Mouse (Mus musculus) embryonic fibroblast, embryonic 13.5 days (primary cell): ENCODE measurements at regions not wholly inside any gene's neighbourhood (a gene's known extent, or its start where the extent isn't known, plus 50 kb on each side); places are given as distances from the start of the nearest gene placed in this dataset.

Source experiments
- H3K27ac ChIP-seq: 2 replicates; pipeline ENCODE4 v1.5.1; 2012; ENCODE audit warnings: low read length, control low read depth, inconsistent platforms; ENCODE audit not compliant: insufficient read depth
- H3K4me1 ChIP-seq: 2 replicates; pipeline ENCODE4 v1.6.1; 2011; ENCODE audit warnings: low read length; ENCODE audit not compliant: control insufficient read depth, insufficient read depth
- H3K4me3 ChIP-seq: 2 replicates; pipeline ENCODE4 v1.5.1; 2011; ENCODE audit warnings: mild to moderate bottlenecking, control low read depth, low read length; ENCODE audit not compliant: insufficient read depth
- CTCF ChIP-seq: IDR thresholded peaks from 2 replicates; pipeline ENCODE4 v1.5.1; 2011; ENCODE audit warnings: mild to moderate bottlenecking, control low read depth, low read length, moderate library complexity, borderline replicate concordance; ENCODE audit not compliant: insufficient read depth
- POLR2A ChIP-seq: IDR thresholded peaks from 2 replicates; pipeline ENCODE4 v1.6.1; 2011; ENCODE audit warnings: low read depth, mild to moderate bottlenecking, control low read depth, low read length, moderate library complexity

- Histone ChIP-seq H3K4me1 (no peaks in the 10 kb centered on the region), H3K4me3 (no peak overlapping the region), H3K27ac (no peak overlapping the region)
- TF ChIP-seq POLR2A (no peak), CTCF (no peak)
These were observed 204.3 kb upstream of the Ntm start for GRCm38 (mm10) chr9:30167223-30167622.

GRCm38 (mm10) chr9:30174646-30175045, 211.7 kb upstream of the Ntm start:
- Histone ChIP-seq H3K27ac (no peak overlapping the region), H3K4me1 (no peaks in the 10 kb centered on the region), H3K4me3 (no peak overlapping the region)
- TF ChIP-seq POLR2A, result no peak
- TF ChIP-seq CTCF, result no peak

- H3K27ac ChIP-seq, result no peak overlapping the region
- TF ChIP-seq POLR2A (no peak), CTCF (no peak)
- no peaks in the 10 kb centered on the region for H3K4me1 ChIP-seq
- H3K4me3 ChIP-seq, result no peak overlapping the region
These were observed 212.4 kb upstream of the Ntm start for GRCm38 (mm10) chr9:30175376-30175775.

- no peak overlapping the region for H3K27ac ChIP-seq
- no peaks in the 10 kb centered on the region for H3K4me1 ChIP-seq
- TF ChIP-seq POLR2A (no peak), CTCF (no peak)
- no peak overlapping the region for H3K4me3 ChIP-seq
These were observed 220.5 kb upstream of the Ntm start for GRCm38 (mm10) chr9:30183409-30183808.

- TF ChIP-seq CTCF (no peak), POLR2A (no peak)
- H3K4me1 ChIP-seq, result no peaks in the 10 kb centered on the region
- H3K27ac ChIP-seq, result no peak overlapping the region
- no peak overlapping the region for H3K4me3 ChIP-seq
These were observed 222.2 kb upstream of the Ntm start for GRCm38 (mm10) chr9:30184996-30185763.

GRCm38 (mm10) chr9:30186261-30186660, 223.3 kb upstream of the Ntm start:
- TF ChIP-seq CTCF (no peak), POLR2A (no peak)
- H3K27ac ChIP-seq, result no peak overlapping the region

GRCm38 (mm10) chr9:30190078-30190477, 227.1 kb upstream of the Ntm start:
- TF ChIP-seq CTCF (no peak), POLR2A (no peak)
- Histone ChIP-seq H3K4me3 (no peak overlapping the region), H3K27ac (no peak overlapping the region), H3K4me1 (no peaks in the 10 kb centered on the region)

More at GRCm38 (mm10) chr9:30186261-30186660, 223.3 kb upstream of the Ntm start:
- Histone ChIP-seq H3K4me3 (no peak overlapping the region), H3K4me1 (no peaks in the 10 kb centered on the region)

GRCm38 (mm10) chr9:30191119-30191518, 228.2 kb upstream of the Ntm start:
- Histone ChIP-seq H3K4me3 (no peak overlapping the region), H3K4me1 (no peaks in the 10 kb centered on the region), H3K27ac (no peak overlapping the region)
- TF ChIP-seq POLR2A, result no peak
- TF ChIP-seq CTCF, result no peak

- Histone ChIP-seq H3K4me1 (no peaks in the 10 kb centered on the region), H3K27ac (no peak overlapping the region), H3K4me3 (no peak overlapping the region)
- TF ChIP-seq POLR2A (no peak), CTCF (no peak)
These were observed 229.0 kb upstream of the Ntm start for GRCm38 (mm10) chr9:30191902-30192301.

GRCm38 (mm10) chr9:30194866-30195265, 231.9 kb upstream of the Ntm start:
- Histone ChIP-seq H3K27ac (no peak overlapping the region), H3K4me1 (no peaks in the 10 kb centered on the region), H3K4me3 (no peak overlapping the region)
- TF ChIP-seq CTCF (no peak), POLR2A (no peak)
